14 mouse cellular contexts compared by ENCODE assay signal in the genomic region with DNA sequence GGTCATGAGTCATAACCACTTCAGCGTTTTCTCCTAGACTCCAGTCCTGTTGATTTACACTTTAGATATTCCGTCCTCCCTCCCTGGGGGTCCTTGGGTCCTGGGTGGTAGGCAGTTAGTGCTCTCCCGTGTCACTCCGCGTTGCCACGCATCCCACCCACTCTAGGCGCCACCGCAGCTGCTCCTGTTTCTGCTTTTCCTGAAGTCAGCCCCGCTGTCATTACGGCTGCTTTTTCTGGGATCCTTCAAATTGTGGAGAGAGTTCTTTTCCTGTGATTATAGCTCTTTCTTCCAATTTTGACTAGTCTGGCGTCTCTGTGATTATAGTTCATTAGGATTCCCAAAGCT. TPM values are rescaled to one million over a fixed set of nuclear protein-coding genes. Genes with fewer than 3 reads are reported as not detected.
DNase-seq lines count a peak whose midpoint lies in the region; ATAC-seq and TF ChIP-seq lines count a peak whose summit lies in the region.
"Had no signal": no experiment of that assay in that cellular context is flagged by ENCODE, and none has a peak within 500 bp of the region (broad histone marks: within the 10 kb centered on the region; RNA-seq: fewer than 3 reads in every experiment).

No protein-coding gene starts in this region.

- peak; percentile 34 for ATAC-seq in frontal cortex, adult (ENCODE audit: low TSS enrichment)
- ATAC-seq: forebrain, embryonic 16.5 days had no signal

- TF ChIP-seq CTCF in testis, adult 2 months (IDR thresholded peaks at IDR 0.05; ENCODE audit: control insufficient read depth, insufficient read depth, insufficient replicate concordance, low read depth, low read length) = no peak

- peaks cover 10% of the 10 kb centered on the region for H3K4me1 ChIP-seq in testis, adult 2 months (ENCODE audit: control insufficient read depth, insufficient read depth, low read length)

- H3K36me3 ChIP-seq in testis, adult 2 months (ENCODE audit: control insufficient read depth, insufficient read depth, low read length) = no peaks in the 10 kb centered on the region
- H3K36me3 ChIP-seq: neural tube, embryonic 12.5 days had no signal

- H3K27ac ChIP-seq in testis, adult 2 months (ENCODE audit: control insufficient read depth, insufficient read depth, low read depth, low read length) = peak overlapping the region; percentile 11; the same call in 1 of the 2 replicates
- H3K27ac ChIP-seq: neural tube, embryonic 12.5 days had no signal

- H3K27me3 ChIP-seq in testis, adult 2 months (ENCODE audit: control insufficient read depth, insufficient read depth, low read length) = no peaks in the 10 kb centered on the region
- H3K27me3 ChIP-seq: megakaryocyte, embryonic 14.5 days; neural tube, embryonic 12.5 days had no signal

- TF ChIP-seq POLR2A in testis, adult 2 months (IDR thresholded peaks at IDR 0.05; ENCODE audit: control insufficient read depth, low read depth, low read length) = no peak

- DNase-seq in frontal cortex, postnatal 25 days (ENCODE audit: low spot score in 2 of 2) = no peak
- DNase-seq in layer of hippocampus, adult 11-12 months (ENCODE audit: low spot score) = peak; percentile 15
- no peak for DNase-seq in layer of hippocampus, adult 9-10 months (ENCODE audit: low spot score)
- DNase-seq in testis, postnatal 14 days (ENCODE audit: low spot score) = no peak
- no peak for DNase-seq in natural killer cell, adult 2 months (ENCODE audit: low spot score in 2 of 2)
- DNase-seq in thymus, postnatal 10 days (ENCODE audit: low spot score in 2 of 2) = no peak
- DNase-seq: cerebellum, adult 11 months; embryo, embryonic 11 days; thymus, postnatal 14 days had no signal

- H3K4me3 ChIP-seq in testis, adult 2 months (ENCODE audit: control insufficient read depth, low read depth, low read length) = no peak overlapping the region
- H3K4me3 ChIP-seq: neural tube, embryonic 12.5 days had no signal

RNA-seq across cellular contexts. Expression of gene Eml4, which starts 26.5 kb away (rescaled TPM):
- polyA plus RNA-seq in testis, adult 2 months (2012; rRNA removed) = 11.6 and 12.3 TPM in 2 replicates
